Mouse (Mus musculus): ENCODE results near the gene Kdelc2. TPM values are rescaled to one million over a fixed set of nuclear protein-coding genes. Genes with fewer than 3 reads are reported as not detected.

Gene Kdelc2
- polyA plus RNA-seq (2017; shearing (Covaris generic)), result 1 to 10 TPM; 4.3 to 9.5 TPM

GRCm38 (mm10) chr9:53383951-53384866 is at the start of gene Kdelc2:
Gene Kdelc2 (plus strand): TSS chr9:53384025.

GRCm38 (mm10) chr9:53402291-53402711 is 18.5 kb downstream of the Kdelc2 start, which contains the start of gene 4930550C14Rik:
Gene 4930550C14Rik (plus strand): TSS chr9:53402325.

Other genes starting within 250 kb of the Kdelc2 start
- gene Ddx10, start 136.0 kb upstream of the Kdelc2 start, polyA plus RNA-seq (2017; shearing (Covaris generic)), result 10 to 100 TPM; 42.6 to 67.2 TPM
- gene Exph5, start 82.4 kb upstream of the Kdelc2 start, polyA plus RNA-seq (2017; shearing (Covaris generic)), result 1 to 10 TPM; 1.3 to 5.4 TPM
- gene 4930550C14Rik, start 18.3 kb downstream of the Kdelc2 start, polyA plus RNA-seq (2017; shearing (Covaris generic)), result under 1 TPM; 0.14 to 0.93 TPM
- 10 to 100 TPM; 23.5 to 29.1 TPM for gene Atm, start 152.7 kb downstream of the Kdelc2 start, polyA plus RNA-seq (2017; shearing (Covaris generic))
- gene Npat, start 153.0 kb downstream of the Kdelc2 start, polyA plus RNA-seq (2017; shearing (Covaris generic)), result 10 to 100 TPM; 13.3 to 17.4 TPM
- 10 to 100 TPM; 58.9 to 82.7 TPM for gene Acat1, start 226.4 kb downstream of the Kdelc2 start, polyA plus RNA-seq (2017; shearing (Covaris generic))